Mouse (Mus musculus) olfactory bulb, adult 2 months (tissue): ENCODE data around the gene Ulk4.

Experiments used
- CTCF ChIP-seq: fragments of 200-500 bp; IDR thresholded peaks from 2 replicates; pipeline ENCODE4 v1.5.1; 2012; ENCODE audit warnings: low read depth, mild to moderate bottlenecking, low read length, moderate library complexity; ENCODE audit not compliant: insufficient read depth
- POLR2A ChIP-seq: fragments of 200-500 bp; IDR thresholded peaks from 2 replicates; pipeline ENCODE4 v1.6.1; 2012; ENCODE audit warnings: mild to moderate bottlenecking, low read depth, low read length, moderate library complexity; ENCODE audit not compliant: insufficient read depth

- no peak for TF ChIP-seq POLR2A
- TF ChIP-seq CTCF, result no peak
Observed at GRCm38 (mm10) chr9:121247956-121248775, 28.8 kb downstream of the Ulk4 start.
